Mouse (Mus musculus) hindbrain, embryonic 10.5 days (tissue): ENCODE measurements around the gene Ptprh. TPM values are rescaled to one million over a fixed set of nuclear protein-coding genes. Genes with fewer than 3 reads are reported as not detected.
"Not testable (repeated sequence)": the region's sequence is repeated elsewhere in the genome, so short reads cannot be mapped to it uniquely, and the experiment has no call there.

ENCODE experiments used
- DNase-seq: peaks from one replicate; pipeline ENCODE4 v3.0.0-alpha.2; 2017; ENCODE audit warnings: low spot score
- H3K27ac ChIP-seq: fragments of 300-500 bp; sonication (generic); 2 replicates; pipeline ENCODE4 v1.5.1; 2016; ENCODE audit warnings: mild to moderate bottlenecking, moderate library complexity
- H3K27me3 ChIP-seq: fragments of 300-500 bp; sonication (generic); 2 replicates; pipeline ENCODE4 v1.6.1; 2016; ENCODE audit warnings: mild to moderate bottlenecking; ENCODE audit not compliant: poor library complexity, insufficient read depth, severe bottlenecking
- H3K36me3 ChIP-seq: fragments of 300-500 bp; sonication (generic); 2 replicates; pipeline ENCODE4 v1.6.1; 2016; ENCODE audit warnings: mild to moderate bottlenecking, moderate library complexity
- H3K4me1 ChIP-seq: fragments of 300-500 bp; sonication (generic); replicated peaks from 2 replicates; pipeline ENCODE4 v1.6.1; 2016; ENCODE audit warnings: mild to moderate bottlenecking
- H3K4me3 ChIP-seq: fragments of 300-500 bp; sonication (generic); 2 replicates; pipeline ENCODE4 v1.5.1; 2016; ENCODE audit warnings: mild to moderate bottlenecking, moderate library complexity
- H3K9me3 ChIP-seq: fragments of 300-500 bp; sonication (generic); 2 replicates; pipeline ENCODE4 v1.6.1; 2016; ENCODE audit warnings: mild to moderate bottlenecking, moderate library complexity
- WGBS: fragments of 180-500 bp; shearing (Covaris S2); methylation state at CpG from one replicate; pipeline ENCODE4 v1.1.7; 2016; 5-methylcytosine and 5-hydroxymethylcytosine counted together
- polyA plus RNA-seq: library from polyadenylated mRNA; unstranded; fragments of >200 nt; fragmentation: Nextera tagmentation; extraction: Ambion mirVana; gene quantifications from 2 replicates; pipeline ENCODE4 v1.2.1, GENCODE M21; 2016

The Ptprh gene
- polyA plus RNA-seq, 1 experiment from 2014 or later: not detected

GRCm38 (mm10) chr7:4625928-4626327 lies 22.1 kb upstream of the Ptprh start:
- 92% methylated on average over 2 of the region's 2 CpGs for WGBS
- H3K4me1 ChIP-seq: no peaks in the 10 kb centered on the region
- H3K36me3 ChIP-seq: peaks cover 31% of the 10 kb centered on the region
- DNase-seq: no peak
- no peaks in the 10 kb centered on the region for H3K27me3 ChIP-seq
- no peak overlapping the region for H3K4me3 ChIP-seq
- no peaks in the 10 kb centered on the region for H3K9me3 ChIP-seq
- H3K27ac ChIP-seq: no peak overlapping the region

GRCm38 (mm10) chr7:4624343-4624742 lies 20.5 kb upstream of the Ptprh start:
- H3K4me3 ChIP-seq: no peak overlapping the region
- H3K27ac ChIP-seq: no peak overlapping the region
- H3K4me1 ChIP-seq: no peaks in the 10 kb centered on the region
- no peaks in the 10 kb centered on the region for H3K9me3 ChIP-seq
- whole genome bisulfite sequencing: 56% methylated on average over 1 of the region's 1 CpGs
- H3K27me3 ChIP-seq: no peaks in the 10 kb centered on the region
- DNase-seq: no peak
- peaks cover 15% of the 10 kb centered on the region for H3K36me3 ChIP-seq

- DNase-seq: peak; percentile 23
- Histone ChIP-seq H3K4me3 (no peak overlapping the region), H3K27ac (no peak overlapping the region), H3K4me1 (no peaks in the 10 kb centered on the region), H3K27me3 (no peaks in the 10 kb centered on the region), H3K36me3 (peaks cover 9% of the 10 kb centered on the region), H3K9me3 (no peaks in the 10 kb centered on the region)
- WGBS: 34% methylated on average over 4 of the region's 4 CpGs
Measured at GRCm38 (mm10) chr7:4623544-4624189, 19.8 kb upstream of the Ptprh start.

- Histone ChIP-seq H3K4me3 (no peak overlapping the region), H3K27me3 (no peaks in the 10 kb centered on the region), H3K36me3 (no peaks in the 10 kb centered on the region), H3K9me3 (no peaks in the 10 kb centered on the region), H3K27ac (no peak overlapping the region), H3K4me1 (no peaks in the 10 kb centered on the region)
- peak; percentile 47 for DNase-seq
- 32% methylated on average over 1 of the region's 1 CpGs for WGBS
Measured at GRCm38 (mm10) chr7:4619979-4620378, 16.1 kb upstream of the Ptprh start.

- no peak overlapping the region for H3K4me3 ChIP-seq
- H3K9me3 ChIP-seq: 0 out of 2 replicates have a peak, but pooled peaks cover 2% of the 10 kb centered on the region
- 79% methylated on average over 14 of the region's 14 CpGs for WGBS
- no peak overlapping the region for H3K27ac ChIP-seq
- no peaks in the 10 kb centered on the region for H3K4me1 ChIP-seq
- no peaks in the 10 kb centered on the region for H3K27me3 ChIP-seq
- no peaks in the 10 kb centered on the region for H3K36me3 ChIP-seq
- peak; percentile 10 for DNase-seq
Measured at GRCm38 (mm10) chr7:4613740-4614403, 10.0 kb upstream of the Ptprh start.

- H3K4me1 ChIP-seq: no peaks in the 10 kb centered on the region
- 82% methylated on average over 1 of the region's 1 CpGs for WGBS
- H3K9me3 ChIP-seq: 0 out of 2 replicates have a peak, but pooled peaks cover 2% of the 10 kb centered on the region
- H3K27me3 ChIP-seq: no peaks in the 10 kb centered on the region
- H3K36me3 ChIP-seq: no peaks in the 10 kb centered on the region
- H3K4me3 ChIP-seq: no peak overlapping the region
- DNase-seq: no peak
- no peak overlapping the region for H3K27ac ChIP-seq
Measured at GRCm38 (mm10) chr7:4612956-4613355, 9.1 kb upstream of the Ptprh start.

GRCm38 (mm10) chr7:4612386-4612785 lies 8.5 kb upstream of the Ptprh start:
- 61% methylated on average over 8 of the region's 8 CpGs for WGBS
- no peak overlapping the region for H3K27ac ChIP-seq
- H3K27me3 ChIP-seq: no peaks in the 10 kb centered on the region
- no peak for DNase-seq
- H3K36me3 ChIP-seq: no peaks in the 10 kb centered on the region
- no peak overlapping the region for H3K4me3 ChIP-seq
- no peaks in the 10 kb centered on the region for H3K4me1 ChIP-seq
- 0 out of 2 replicates have a peak, but pooled peaks cover 2% of the 10 kb centered on the region for H3K9me3 ChIP-seq

- H3K4me1 ChIP-seq: no peaks in the 10 kb centered on the region
- no peak overlapping the region for H3K27ac ChIP-seq
- no peaks in the 10 kb centered on the region for H3K36me3 ChIP-seq
- 77% methylated on average over 12 of the region's 12 CpGs for WGBS
- DNase-seq: no peak
- H3K27me3 ChIP-seq: no peaks in the 10 kb centered on the region
- 0 out of 2 replicates have a peak, but pooled peaks cover 2% of the 10 kb centered on the region for H3K9me3 ChIP-seq
- H3K4me3 ChIP-seq: no peak overlapping the region
Measured at GRCm38 (mm10) chr7:4611921-4612341, 8.1 kb upstream of the Ptprh start.

- Histone ChIP-seq H3K4me3 (no peak overlapping the region), H3K4me1 (no peaks in the 10 kb centered on the region), H3K36me3 (no peaks in the 10 kb centered on the region), H3K27ac (no peak overlapping the region), H3K9me3 (0 out of 2 replicates have a peak, but pooled peaks cover 2% of the 10 kb centered on the region), H3K27me3 (no peaks in the 10 kb centered on the region)
- 85% methylated on average over 12 of the region's 12 CpGs for WGBS
- DNase-seq: no peak
Measured at GRCm38 (mm10) chr7:4611511-4611910, 7.7 kb upstream of the Ptprh start.

GRCm38 (mm10) chr7:4608002-4608401 lies 4.2 kb upstream of the Ptprh start:
- no peaks in the 10 kb centered on the region for H3K36me3 ChIP-seq
- DNase-seq: no peak
- H3K9me3 ChIP-seq: 0 out of 2 replicates have a peak, but pooled peaks cover 2% of the 10 kb centered on the region
- no peak overlapping the region for H3K27ac ChIP-seq
- H3K27me3 ChIP-seq: no peaks in the 10 kb centered on the region
- WGBS: 73% methylated on average over 5 of the region's 5 CpGs
- no peak overlapping the region for H3K4me3 ChIP-seq
- no peaks in the 10 kb centered on the region for H3K4me1 ChIP-seq

- DNase-seq: no peak
- no peaks in the 10 kb centered on the region for H3K27me3 ChIP-seq
- H3K9me3 ChIP-seq: peaks cover 13% of the 10 kb centered on the region; the same call in 1 of the 2 replicates
- WGBS: 88% methylated on average over 6 of the region's 6 CpGs
- H3K36me3 ChIP-seq: no peaks in the 10 kb centered on the region
- no peaks in the 10 kb centered on the region for H3K4me1 ChIP-seq
- no peak overlapping the region for H3K4me3 ChIP-seq
- no peak overlapping the region for H3K27ac ChIP-seq
Measured at GRCm38 (mm10) chr7:4602969-4603368, 872 bp downstream of the Ptprh start.

- H3K36me3 ChIP-seq, DNase-seq, H3K4me3 ChIP-seq, H3K27ac ChIP-seq, H3K4me1 ChIP-seq, H3K27me3 ChIP-seq: not testable (repeated sequence)
- H3K9me3 ChIP-seq: peaks cover 13% of the 10 kb centered on the region; the same call in 1 of the 2 replicates
- 76% methylated on average over 4 of the region's 4 CpGs for WGBS
Measured at GRCm38 (mm10) chr7:4597046-4597445, 6.8 kb downstream of the Ptprh start.

GRCm38 (mm10) chr7:4581481-4581880 lies 22.4 kb downstream of the Ptprh start:
- 87% methylated on average over 3 of the region's 3 CpGs for WGBS
- H3K4me1 ChIP-seq, H3K9me3 ChIP-seq, H3K36me3 ChIP-seq, H3K27me3 ChIP-seq, DNase-seq, H3K4me3 ChIP-seq, H3K27ac ChIP-seq: not testable (repeated sequence)
